Mouse (Mus musculus): ENCODE results near the gene Fis1. TPM values are rescaled to one million over a fixed set of nuclear protein-coding genes. Genes with fewer than 3 reads are reported as not detected.

The Fis1 gene
- total and polyA plus RNA-seq, 3 experiments, result 142 to 207 (median 152) TPM

DNA sequence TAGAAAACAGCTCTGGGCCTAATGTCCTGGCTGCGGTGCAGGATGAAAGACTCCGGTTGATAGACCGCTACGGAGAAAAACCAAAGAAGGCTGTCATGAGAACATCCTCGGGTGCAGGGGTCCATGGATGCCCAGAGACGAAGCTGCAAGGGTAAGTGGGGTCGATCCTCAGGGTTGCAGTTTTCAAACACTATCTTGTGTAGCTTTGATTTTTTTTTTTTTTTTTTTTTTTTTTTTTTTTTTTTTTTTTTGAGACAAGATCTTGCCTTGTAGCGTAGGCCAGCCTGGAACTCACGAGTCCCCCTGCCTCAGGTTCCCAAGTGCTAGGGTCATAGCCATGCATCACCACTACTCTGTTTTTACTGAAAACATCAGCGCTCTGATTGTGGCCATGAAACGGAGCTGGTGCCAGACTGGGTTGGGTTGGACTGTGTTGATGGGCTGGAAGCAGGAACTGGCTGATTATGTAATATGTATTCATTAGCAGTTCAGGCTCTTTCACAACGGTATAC is 421 bp downstream of the Fis1 start:
- Histone ChIP-seq H3K27ac (ENCODE audit: insufficient read depth, low read depth) (no peak overlapping the region), H3K9ac (ENCODE audit: insufficient read depth, low read depth) (peak overlapping the region; percentile 52), H3K4me1 (ENCODE audit: control insufficient read depth in 1 of 2, insufficient read depth in 2 of 2) (peaks cover 6 to 27% of the 10 kb centered on the region in 2 experiments), H3K9me3 (replicated peaks; ENCODE audit: low read length) (no peaks in the 10 kb centered on the region), H3K36me3 (replicated peaks in 1 of 2; ENCODE audit: control insufficient read depth in 1 of 2, insufficient read depth in 1 of 2, low read length in 1 of 2) (peaks cover 0 to 7% of the 10 kb centered on the region in 2 experiments), H3K4me2 (ENCODE audit: insufficient read depth, low read depth, poor library complexity, severe bottlenecking) (peak overlapping the region; percentile 92), H3K79me2 (replicated peaks; ENCODE audit: control insufficient read depth, extremely low read depth, insufficient read depth, poor library complexity, severe bottlenecking) (no peaks in the 10 kb centered on the region), H3K4me3 (replicated peaks in 1 of 3; ENCODE audit: low read depth in 2 of 3, low read length in 2 of 3, poor library complexity in 1 of 3) (peak overlapping the region; percentile 58 to 71 (median 70)), H3K27me3 (replicated peaks) (no peaks in the 10 kb centered on the region)
- dilution Hi-C loops (cut with MboI; ENCODE audit: extremely low pct_ligation_motif_present, extremely low pct_unique_long_range_greater_than_20kb, low sequenced_read_pairs), result no loop called here
- no peak for DNase-seq (ENCODE audit: extremely low read depth)
- in situ Hi-C loops (cut with MboI; ENCODE audit: low pct_ligation_motif_present, low pct_unique_long_range_greater_than_20kb, low sequenced_read_pairs), result no loop called here
- TF ChIP-seq ZNF384 (IDR thresholded peaks at IDR 0.05; ENCODE audit: low read depth, low read length), result peak; percentile 81
- no peak for TF ChIP-seq JUND (conservative IDR thresholded peaks at IDR 0.05; ENCODE audit: low read depth, low read length)

GRCm38 (mm10) chr5:136955622-136956021 is 2.5 kb downstream of the Fis1 start:
- H3K4me1 ChIP-seq (ENCODE audit: control insufficient read depth in 1 of 2, insufficient read depth in 2 of 2), result peaks cover 13 to 34% of the 10 kb centered on the region in 2 experiments
- no peak overlapping the region for H3K27ac ChIP-seq (ENCODE audit: insufficient read depth, low read depth)
- H3K4me3 ChIP-seq (replicated peaks in 1 of 3; ENCODE audit: low read depth in 2 of 3, low read length in 2 of 3, poor library complexity in 1 of 3), result no peak overlapping the region
- in situ Hi-C loops (cut with MboI; ENCODE audit: low pct_ligation_motif_present, low pct_unique_long_range_greater_than_20kb, low sequenced_read_pairs), result no loop called here
- no peak overlapping the region for H3K4me2 ChIP-seq (ENCODE audit: insufficient read depth, low read depth, poor library complexity, severe bottlenecking)
- H3K27me3 ChIP-seq (replicated peaks), result no peaks in the 10 kb centered on the region
- DNase-seq (ENCODE audit: extremely low read depth), result no peak
- TF ChIP-seq HCFC1 (IDR thresholded peaks at IDR 0.05; ENCODE audit: low read depth, low read length), result no peak
- TF ChIP-seq EP300 (IDR thresholded peaks at IDR 0.05; ENCODE audit: low read length), result no peak
- TF ChIP-seq ZMIZ1 (IDR thresholded peaks at IDR 0.05; ENCODE audit: low read depth, low read length), result no peak
- TF ChIP-seq USF2 (conservative IDR thresholded peaks at IDR 0.05; ENCODE audit: low read depth, low read length), result no peak
- TF ChIP-seq CHD1 (IDR thresholded peaks at IDR 0.05; ENCODE audit: low read depth, low read length), result no peak
- no peak for TF ChIP-seq ZC3H11A (IDR thresholded peaks at IDR 0.05; ENCODE audit: low read depth, low read length)
- no peak for TF ChIP-seq MYC (IDR thresholded peaks at IDR 0.05; ENCODE audit: low read depth, low read length)
- no peak for TF ChIP-seq MAFK (IDR thresholded peaks at IDR 0.05; ENCODE audit: insufficient replicate concordance, low read length)
- TF ChIP-seq RAD21 (IDR thresholded peaks at IDR 0.05; ENCODE audit: low read depth, low read length), result no peak
- no peak for TF ChIP-seq JUND (conservative IDR thresholded peaks at IDR 0.05; ENCODE audit: low read depth, low read length)
- no peak for TF ChIP-seq ETS1 (conservative IDR thresholded peaks at IDR 0.05; ENCODE audit: low read depth, low read length)
- TF ChIP-seq BHLHE40 (IDR thresholded peaks at IDR 0.05; ENCODE audit: low read depth, low read length), result no peak
- TF ChIP-seq NRF1 (IDR thresholded peaks at IDR 0.05; ENCODE audit: low read depth, low read length), result no peak
- no peak for TF ChIP-seq POLR2AphosphoS2 (IDR thresholded peaks at IDR 0.05; ENCODE audit: low read depth, low read length)
- dilution Hi-C loops (cut with MboI; ENCODE audit: extremely low pct_ligation_motif_present, extremely low pct_unique_long_range_greater_than_20kb, low sequenced_read_pairs), result no loop called here
- H3K36me3 ChIP-seq (replicated peaks in 1 of 2; ENCODE audit: control insufficient read depth in 1 of 2, insufficient read depth in 1 of 2, low read length in 1 of 2), result peaks cover 0 to 7% of the 10 kb centered on the region in 2 experiments
- H3K79me2 ChIP-seq (replicated peaks; ENCODE audit: control insufficient read depth, extremely low read depth, insufficient read depth, poor library complexity, severe bottlenecking), result no peaks in the 10 kb centered on the region
- no peaks in the 10 kb centered on the region for H3K9me3 ChIP-seq (replicated peaks; ENCODE audit: low read length)
- H3K9ac ChIP-seq (ENCODE audit: insufficient read depth, low read depth), result no peak overlapping the region
